Mouse (Mus musculus) cerebellum, adult 11 months (tissue): ENCODE results near the gene Mrpl19.
A peak's percentile ranks its signal among the peaks of the same experiment; 100 is the strongest.

ENCODE experiments used
- DNase-seq: peaks from one replicate; pipeline ENCODE4 v3.0.0; 2022

Gene Mrpl19

DNA sequence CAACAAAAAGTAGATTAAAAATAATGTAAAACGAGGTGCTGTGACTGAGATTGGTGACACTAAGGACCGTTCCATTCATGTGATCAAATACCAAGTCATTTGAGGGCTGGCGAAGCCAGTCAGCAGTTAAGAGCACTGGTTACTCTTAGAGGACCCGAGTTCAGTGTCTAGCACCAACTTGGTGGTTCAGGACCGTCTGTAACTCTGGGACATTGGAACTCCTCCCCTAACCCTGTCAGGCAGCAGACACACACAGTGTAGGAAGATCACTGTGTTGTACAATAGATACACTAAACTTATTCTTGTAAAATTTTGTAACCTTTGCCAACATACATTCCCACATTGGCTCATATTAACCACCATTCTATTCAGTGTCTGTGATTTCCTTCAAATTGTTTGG, 41.5 kb downstream of the Mrpl19 start:
- no peak for DNase-seq

- DNase-seq: peak; percentile 96
These were observed 42.1 kb downstream of the Mrpl19 start, which contains the start of gene Gcfc2 for GRCm38 (mm10) chr6:81923523-81924142. Gene Gcfc2, plus strand, starts transcription at chr6:81923669.

- no peak for DNase-seq
These were observed 53.6 kb downstream of the Mrpl19 start for GRCm38 (mm10) chr6:81912177-81912576.

GRCm38 (mm10) chr6:81911713-81912112, 54.0 kb downstream of the Mrpl19 start:
- DNase-seq: no peak

DNA sequence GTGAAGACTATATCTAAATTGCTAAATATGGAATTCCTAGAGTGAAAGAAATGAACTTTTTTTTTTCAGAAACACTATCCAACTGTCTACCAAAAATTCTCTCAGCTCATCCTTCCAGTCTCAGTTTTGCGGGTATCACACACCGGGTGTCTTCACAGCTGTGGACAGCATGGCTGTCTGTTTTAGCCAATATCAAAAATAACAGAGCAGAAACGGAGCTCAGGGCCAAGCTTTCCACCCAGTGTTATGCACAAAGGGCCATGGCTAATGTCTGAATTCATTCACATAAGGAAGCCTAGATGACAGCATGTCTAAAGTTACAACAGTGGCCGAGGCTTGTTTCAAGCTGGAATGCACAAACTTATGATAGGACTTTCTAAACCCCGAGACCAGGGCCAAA, 54.5 kb downstream of the Mrpl19 start:
- DNase-seq: no peak

- DNase-seq: no peak
These were observed 55.4 kb downstream of the Mrpl19 start for GRCm38 (mm10) chr6:81910302-81910855.
